Mouse (Mus musculus): ENCODE results near the gene Dhx37. TPM values are rescaled to one million over a fixed set of nuclear protein-coding genes. Genes with fewer than 3 reads are reported as not detected.

Dhx37 gene
- polyA plus RNA-seq, 1 experiment from 2014 or later: 14.7 TPM

DNA sequence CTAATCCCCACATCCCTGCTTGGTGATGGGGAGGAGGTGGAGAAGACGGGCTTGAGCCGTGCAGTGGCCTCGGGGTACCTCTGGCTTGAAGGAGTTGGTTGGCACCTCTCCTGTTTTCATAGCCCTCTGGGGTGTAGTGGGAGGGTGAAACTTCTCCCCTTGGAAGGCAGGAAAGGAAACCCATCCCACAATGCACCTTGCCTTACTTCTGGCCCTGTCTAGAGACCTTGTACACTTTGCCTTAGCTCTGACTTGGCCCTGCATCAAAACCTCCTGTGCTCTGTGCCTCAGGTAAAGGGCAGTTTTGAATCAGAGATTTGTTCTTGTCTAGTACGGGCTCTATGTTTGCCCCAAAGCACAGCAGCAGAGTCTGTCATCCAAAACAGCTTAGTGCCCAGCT, 36.8 kb upstream of the Dhx37 start:
- H3K4me1 ChIP-seq: no peaks in the 10 kb centered on the region; the same call in 1 of the 2 replicates
- H3K27ac ChIP-seq: no peak overlapping the region
- H3K9me3 ChIP-seq: no peaks in the 10 kb centered on the region
- H3K4me2 ChIP-seq: no peak overlapping the region
- H3K27me3 ChIP-seq: no peaks in the 10 kb centered on the region
- no peak overlapping the region for H3K4me3 ChIP-seq
- no peaks in the 10 kb centered on the region for H3K36me3 ChIP-seq
- no peak for ATAC-seq (ENCODE audit: insufficient number of reproducible peaks, insufficient read depth, low FRiP score, low TSS enrichment, low read depth)
- WGBS: 89% methylated on average over 4 of the region's 4 CpGs
- no peak overlapping the region for H3K9ac ChIP-seq

DNA sequence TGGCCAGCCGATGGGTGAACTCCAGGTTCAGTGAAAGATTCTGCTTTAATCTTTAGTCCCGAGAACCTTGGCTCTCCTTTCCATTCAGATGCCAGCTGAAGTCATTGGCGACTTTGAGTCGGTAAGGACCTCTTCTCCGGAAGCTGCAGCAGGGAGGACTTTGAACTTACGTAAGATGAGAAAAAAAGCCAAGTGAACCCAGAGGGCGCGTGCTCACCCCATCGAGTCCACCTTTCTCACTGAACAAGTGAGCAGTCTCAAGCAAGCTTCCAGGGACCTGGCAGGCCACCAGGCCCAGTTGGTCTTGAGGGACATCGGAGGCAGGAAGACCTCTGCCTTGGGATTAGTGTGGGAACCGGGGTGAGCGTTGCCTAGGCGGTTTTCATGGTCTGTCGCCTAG, 33.3 kb upstream of the Dhx37 start:
- ATAC-seq (ENCODE audit: insufficient number of reproducible peaks, insufficient read depth, low FRiP score, low TSS enrichment, low read depth): no peak
- Histone ChIP-seq H3K27ac (no peak overlapping the region), H3K9ac (no peak overlapping the region), H3K4me1 (peaks cover 6% of the 10 kb centered on the region), H3K4me3 (no peak overlapping the region), H3K9me3 (no peaks in the 10 kb centered on the region), H3K4me2 (no peak overlapping the region), H3K27me3 (no peaks in the 10 kb centered on the region), H3K36me3 (no peaks in the 10 kb centered on the region)
- 86% methylated on average over 14 of the region's 14 CpGs for WGBS

DNA sequence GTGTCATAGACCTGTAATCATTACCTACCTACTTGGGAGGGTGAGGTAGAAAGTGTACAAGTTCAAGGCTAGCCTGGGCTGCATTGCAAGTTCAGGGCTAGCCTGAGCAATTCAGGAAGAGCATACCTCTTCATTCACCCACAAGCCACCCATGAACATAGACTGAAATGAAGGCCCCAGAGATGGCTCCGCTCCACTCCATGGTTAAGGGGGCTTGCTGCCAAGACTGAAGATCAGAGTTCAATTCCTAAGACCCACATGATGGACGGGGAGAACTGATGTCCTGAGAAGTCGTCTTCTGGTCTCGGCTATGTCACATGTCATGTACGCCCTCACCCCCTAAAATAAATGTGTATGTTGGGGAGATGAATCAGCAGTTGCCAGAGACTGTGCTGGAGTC, 32.6 kb upstream of the Dhx37 start:
- H3K9ac ChIP-seq: no peak overlapping the region
- 89% methylated on average over 5 of the region's 5 CpGs for WGBS
- H3K4me1 ChIP-seq: peaks cover 6% of the 10 kb centered on the region
- peak overlapping the region; percentile 59 for H3K4me2 ChIP-seq
- no peak for ATAC-seq (ENCODE audit: insufficient number of reproducible peaks, insufficient read depth, low FRiP score, low TSS enrichment, low read depth)
- H3K9me3 ChIP-seq: no peaks in the 10 kb centered on the region
- H3K27ac ChIP-seq: no peak overlapping the region
- peak overlapping the region; percentile 42; the same call in 1 of the 2 replicates for H3K4me3 ChIP-seq
- H3K27me3 ChIP-seq: no peaks in the 10 kb centered on the region
- no peaks in the 10 kb centered on the region for H3K36me3 ChIP-seq

DNA sequence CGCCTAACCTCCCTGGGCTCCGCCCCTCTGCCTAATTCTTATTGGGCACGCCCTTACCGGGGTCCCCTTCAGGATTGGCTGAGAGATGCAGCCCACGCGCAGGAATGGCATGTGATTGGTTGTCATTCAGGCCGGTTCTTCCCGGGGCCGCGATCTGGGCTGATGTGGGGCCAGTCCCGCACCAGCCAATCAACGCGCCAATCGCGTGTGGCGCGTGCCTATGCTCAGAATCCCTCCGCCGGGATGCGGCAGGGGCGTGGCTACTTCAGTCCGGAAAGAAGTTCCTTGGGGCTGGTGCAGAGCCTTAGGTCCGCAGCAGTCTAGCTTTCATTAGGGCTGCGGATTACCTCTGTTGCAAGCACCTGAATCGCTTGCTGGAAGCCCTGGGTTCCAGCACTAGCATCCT, 31.8 kb upstream of the Dhx37 start:
- H3K27me3 ChIP-seq: no peaks in the 10 kb centered on the region

DNA sequence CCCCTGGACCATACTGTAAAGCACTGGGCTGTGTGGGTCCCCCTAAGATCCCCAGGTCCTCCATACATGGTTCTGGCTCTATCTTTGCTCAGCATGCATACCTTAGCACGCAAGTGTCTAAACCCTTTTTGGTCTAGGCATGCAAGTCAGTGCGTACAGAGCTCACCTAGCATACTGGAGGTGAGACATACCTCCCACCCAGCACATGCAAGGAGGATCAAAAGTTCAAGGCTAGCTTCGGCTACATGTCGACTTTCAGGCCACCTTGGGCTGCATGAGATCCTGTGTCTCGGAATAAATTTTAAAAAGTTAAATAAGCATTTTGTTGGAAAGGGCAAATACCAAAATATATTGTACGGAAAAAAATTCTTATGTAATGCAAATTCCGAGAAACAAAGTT, 31.3 kb upstream of the Dhx37 start:
- no peak for ATAC-seq (ENCODE audit: insufficient number of reproducible peaks, insufficient read depth, low FRiP score, low TSS enrichment, low read depth)
- H3K27ac ChIP-seq: no peak overlapping the region
- 37% methylated on average over 7 of the region's 7 CpGs for WGBS
- H3K36me3 ChIP-seq: no peaks in the 10 kb centered on the region
- H3K4me1 ChIP-seq: peaks cover 6% of the 10 kb centered on the region
- H3K9ac ChIP-seq: 0 out of 2 replicates have a peak overlapping the region, but pooled peaks have one; percentile 44
- H3K4me3 ChIP-seq: peak overlapping the region; percentile 42
- H3K4me2 ChIP-seq: peak overlapping the region; percentile 59
- no peaks in the 10 kb centered on the region for H3K9me3 ChIP-seq
- no peaks in the 10 kb centered on the region for H3K27me3 ChIP-seq

More for the DNA sequence above, 31.8 kb upstream of the Dhx37 start:
- no peak overlapping the region for H3K27ac ChIP-seq
- WGBS: under 1% methylated on average over 25 of the region's 25 CpGs
- H3K36me3 ChIP-seq: no peaks in the 10 kb centered on the region
- H3K4me3 ChIP-seq: peak overlapping the region; percentile 42
- H3K9me3 ChIP-seq: no peaks in the 10 kb centered on the region
- peak; percentile 99 for ATAC-seq (ENCODE audit: insufficient number of reproducible peaks, insufficient read depth, low FRiP score, low TSS enrichment, low read depth)
- H3K4me2 ChIP-seq: peak overlapping the region; percentile 59
- H3K4me1 ChIP-seq: peaks cover 6% of the 10 kb centered on the region
- H3K9ac ChIP-seq: peak overlapping the region; percentile 65

DNA sequence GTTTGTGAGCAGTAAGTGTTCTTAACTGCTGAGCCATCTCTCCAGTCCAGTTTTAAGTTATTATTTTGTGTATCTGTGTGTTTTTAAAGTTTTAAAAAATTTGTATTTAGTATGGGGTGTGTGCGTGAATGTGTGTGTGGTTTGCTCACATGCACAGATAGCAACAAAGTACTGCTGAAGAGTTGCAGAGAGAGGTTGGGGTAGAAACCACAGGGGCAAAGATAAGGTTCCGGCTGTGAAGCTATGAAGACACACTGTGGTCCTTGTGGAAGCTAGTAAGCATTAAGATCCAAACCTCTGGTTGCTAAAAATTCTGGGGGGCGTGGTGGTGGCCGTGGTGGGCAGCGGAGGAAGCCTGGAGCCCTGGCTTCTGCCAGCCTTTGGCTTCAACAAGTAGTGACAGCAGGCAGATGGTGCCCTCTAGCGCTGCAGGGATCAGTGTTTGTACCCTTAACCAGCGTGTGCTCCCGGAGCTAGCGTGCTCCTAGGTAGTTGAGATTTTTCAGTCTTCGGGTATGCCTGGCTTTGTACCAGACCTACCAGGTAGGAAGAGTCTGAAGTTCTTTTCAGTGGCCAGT, 28.0 kb upstream of the Dhx37 start:
- no peak overlapping the region for H3K9ac ChIP-seq
- whole genome bisulfite sequencing: 47% methylated on average over 10 of the region's 10 CpGs
- no peak overlapping the region for H3K4me2 ChIP-seq
- no peaks in the 10 kb centered on the region for H3K36me3 ChIP-seq
- no peak overlapping the region for H3K27ac ChIP-seq
- no peak for ATAC-seq (ENCODE audit: insufficient number of reproducible peaks, insufficient read depth, low FRiP score, low TSS enrichment, low read depth)
- H3K9me3 ChIP-seq: no peaks in the 10 kb centered on the region
- no peaks in the 10 kb centered on the region for H3K27me3 ChIP-seq
- H3K4me1 ChIP-seq: peaks cover 6% of the 10 kb centered on the region
- H3K4me3 ChIP-seq: no peak overlapping the region

DNA sequence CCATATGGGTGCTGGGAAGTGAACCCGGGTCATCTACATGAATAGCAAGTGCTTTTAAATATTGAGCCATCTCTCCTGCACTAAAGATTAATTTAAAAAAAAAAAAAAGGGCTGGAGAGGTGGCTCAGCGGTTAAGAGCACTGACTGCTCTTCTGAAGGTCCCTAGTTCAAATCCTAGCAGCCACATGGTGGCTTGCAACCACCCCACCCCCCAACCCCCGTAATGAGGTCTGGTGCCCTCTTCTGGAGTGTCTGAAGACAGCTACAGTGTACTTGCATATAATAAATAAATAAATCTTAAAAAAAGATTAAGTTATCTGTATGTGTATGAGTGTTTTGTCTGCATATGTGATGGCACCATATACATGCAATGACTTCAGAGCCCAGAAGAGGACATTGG, 26.7 kb upstream of the Dhx37 start:
- Histone ChIP-seq H3K9me3 (no peaks in the 10 kb centered on the region), H3K4me3 (no peak overlapping the region), H3K4me2 (no peak overlapping the region), H3K9ac (no peak overlapping the region), H3K27ac (no peak overlapping the region), H3K27me3 (no peaks in the 10 kb centered on the region), H3K4me1 (peaks cover 6% of the 10 kb centered on the region), H3K36me3 (peaks cover 9% of the 10 kb centered on the region)
- 91% methylated on average over 3 of the region's 3 CpGs for WGBS
- ATAC-seq (ENCODE audit: insufficient number of reproducible peaks, insufficient read depth, low FRiP score, low TSS enrichment, low read depth): no peak

DNA sequence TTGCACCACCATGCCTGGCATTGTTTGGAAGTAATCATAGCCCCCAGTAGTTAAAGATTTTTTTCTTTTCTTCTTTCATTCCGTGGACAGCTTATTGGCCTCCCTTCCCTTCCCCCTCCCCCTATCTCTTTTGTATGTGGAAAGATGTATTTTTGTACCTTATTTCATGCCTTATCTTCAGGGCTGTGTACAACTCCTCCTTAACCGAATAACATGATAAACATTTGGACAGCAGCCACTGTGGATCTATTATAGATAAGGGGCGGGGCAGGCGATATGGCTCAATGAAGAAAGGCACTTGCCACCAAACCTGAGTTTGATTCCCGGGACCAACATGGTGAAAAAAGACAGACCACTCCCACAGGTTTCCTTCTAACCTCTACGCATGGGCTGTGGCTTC, 23.6 kb upstream of the Dhx37 start:
- no peak overlapping the region for H3K4me3 ChIP-seq
- H3K4me2 ChIP-seq: no peak overlapping the region
- WGBS: 87% methylated on average over 6 of the region's 6 CpGs
- no peak overlapping the region for H3K9ac ChIP-seq
- ATAC-seq (ENCODE audit: insufficient number of reproducible peaks, insufficient read depth, low FRiP score, low TSS enrichment, low read depth): no peak
- no peaks in the 10 kb centered on the region for H3K9me3 ChIP-seq
- H3K27me3 ChIP-seq: no peaks in the 10 kb centered on the region
- no peak overlapping the region for H3K27ac ChIP-seq
- peaks cover 30% of the 10 kb centered on the region for H3K36me3 ChIP-seq
- H3K4me1 ChIP-seq: no peaks in the 10 kb centered on the region

DNA sequence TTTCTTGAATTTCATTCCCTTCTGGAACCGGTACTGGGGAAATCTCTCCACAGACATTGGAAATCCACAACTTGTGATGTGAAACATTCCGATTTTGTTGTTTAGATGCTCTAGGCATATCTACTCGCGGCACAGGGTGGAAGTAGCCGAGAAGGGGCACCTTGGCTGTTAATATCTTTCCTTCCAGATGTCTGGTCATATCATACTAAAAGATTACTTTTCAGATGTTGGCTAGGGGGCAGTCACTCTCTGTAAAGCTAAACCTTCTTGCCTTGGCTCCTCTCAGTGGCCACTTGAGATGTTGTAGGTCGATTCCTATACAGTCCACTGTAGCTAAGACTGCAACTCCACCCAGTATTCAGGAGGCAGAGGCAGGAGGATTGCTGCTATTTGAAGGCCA, 22.2 kb upstream of the Dhx37 start:
- Histone ChIP-seq H3K4me3 (no peak overlapping the region), H3K27ac (no peak overlapping the region), H3K9ac (no peak overlapping the region), H3K36me3 (peaks cover 38% of the 10 kb centered on the region), H3K27me3 (no peaks in the 10 kb centered on the region), H3K4me1 (no peaks in the 10 kb centered on the region), H3K9me3 (no peaks in the 10 kb centered on the region), H3K4me2 (no peak overlapping the region)
- ATAC-seq (ENCODE audit: insufficient number of reproducible peaks, insufficient read depth, low FRiP score, low TSS enrichment, low read depth): no peak
- WGBS: 95% methylated on average over 6 of the region's 6 CpGs

DNA sequence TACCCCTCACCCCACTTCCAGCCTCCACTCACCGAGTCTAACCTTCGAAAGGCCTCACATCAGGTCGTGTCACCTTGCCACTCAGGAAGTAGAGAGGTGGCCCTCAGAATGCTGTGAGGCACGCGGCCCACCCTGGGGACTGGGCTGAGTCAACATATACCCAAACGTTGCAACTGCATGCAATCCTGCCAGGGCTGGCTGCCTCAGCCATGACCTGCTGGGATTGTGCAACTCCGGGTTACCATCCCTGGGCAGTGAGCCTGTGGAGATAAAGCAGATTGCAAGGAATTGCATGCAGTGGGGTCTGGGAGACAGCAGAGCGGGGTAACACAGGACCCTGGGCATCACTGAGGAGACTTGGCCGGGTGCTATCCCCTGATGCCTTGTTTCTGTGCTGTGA, 18.7 kb upstream of the Dhx37 start:
- H3K4me3 ChIP-seq: no peak overlapping the region
- no peak for ATAC-seq (ENCODE audit: insufficient number of reproducible peaks, insufficient read depth, low FRiP score, low TSS enrichment, low read depth)
- no peaks in the 10 kb centered on the region for H3K27me3 ChIP-seq
- H3K4me1 ChIP-seq: no peaks in the 10 kb centered on the region
- peaks cover 38% of the 10 kb centered on the region for H3K36me3 ChIP-seq
- H3K4me2 ChIP-seq: no peak overlapping the region
- WGBS: 86% methylated on average over 9 of the region's 9 CpGs
- H3K27ac ChIP-seq: no peak overlapping the region
- no peaks in the 10 kb centered on the region for H3K9me3 ChIP-seq
- no peak overlapping the region for H3K9ac ChIP-seq

DNA sequence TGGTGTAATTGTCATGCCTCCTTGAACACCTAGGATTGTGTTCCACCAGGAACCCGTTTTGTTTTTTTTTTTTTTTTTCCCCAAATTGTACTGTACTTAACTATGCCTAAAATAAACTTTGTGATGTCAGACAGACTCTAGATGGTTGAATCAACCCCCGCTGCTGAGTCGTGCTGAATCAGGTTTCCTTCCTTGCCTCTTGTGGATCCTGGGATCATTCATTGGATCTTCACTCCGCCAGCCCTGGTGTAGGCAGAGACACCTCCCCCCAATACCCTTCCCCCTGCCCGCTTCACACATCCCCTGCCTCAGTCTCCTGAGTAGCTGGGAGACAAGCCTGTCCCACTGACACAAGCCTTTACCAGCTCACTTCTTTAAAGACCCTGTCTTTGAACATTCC, 15.4 kb upstream of the Dhx37 start:
- Histone ChIP-seq H3K9ac (no peak overlapping the region), H3K27ac (no peak overlapping the region), H3K4me2 (no peak overlapping the region), H3K36me3 (peaks cover 22% of the 10 kb centered on the region), H3K4me1 (no peaks in the 10 kb centered on the region), H3K4me3 (no peak overlapping the region), H3K27me3 (no peaks in the 10 kb centered on the region), H3K9me3 (no peaks in the 10 kb centered on the region)
- 75% methylated on average over 5 of the region's 5 CpGs for WGBS
- no peak for ATAC-seq (ENCODE audit: insufficient number of reproducible peaks, insufficient read depth, low FRiP score, low TSS enrichment, low read depth)

DNA sequence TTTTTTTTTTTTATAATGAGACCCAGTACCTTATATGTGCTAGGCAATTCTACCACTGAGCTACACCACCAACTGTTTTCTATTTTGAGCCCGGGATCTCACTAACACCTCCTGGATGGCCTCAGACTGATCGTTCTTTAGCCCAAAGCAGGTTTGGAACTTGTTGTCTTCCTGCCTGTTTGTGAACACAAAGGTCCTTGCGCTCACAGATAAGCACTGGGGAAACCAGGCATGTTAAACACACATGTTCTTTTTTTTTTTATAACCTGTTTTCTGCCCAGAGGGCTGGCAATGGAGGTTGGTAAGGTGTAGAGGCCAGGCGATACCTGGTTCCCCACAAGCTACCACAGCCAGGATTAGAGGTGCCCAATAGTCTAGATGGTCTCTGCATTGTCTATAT, 14.7 kb upstream of the Dhx37 start:
- H3K9me3 ChIP-seq: no peaks in the 10 kb centered on the region

More for the DNA sequence above, 14.7 kb upstream of the Dhx37 start:
- no peak overlapping the region for H3K4me2 ChIP-seq
- no peak for ATAC-seq (ENCODE audit: insufficient number of reproducible peaks, insufficient read depth, low FRiP score, low TSS enrichment, low read depth)
- peaks cover under 1% of the 10 kb centered on the region; the same call in 1 of the 2 replicates for H3K4me1 ChIP-seq
- H3K27ac ChIP-seq: no peak overlapping the region
- no peaks in the 10 kb centered on the region for H3K27me3 ChIP-seq
- peaks cover 19% of the 10 kb centered on the region; the same call in 1 of the 2 replicates for H3K36me3 ChIP-seq
- no peak overlapping the region for H3K4me3 ChIP-seq
- WGBS: 92% methylated on average over 4 of the region's 4 CpGs
- no peak overlapping the region for H3K9ac ChIP-seq
